Mouse (Mus musculus): Measurements from ENCODE around the gene Mybph.

Gene Mybph

DNA sequence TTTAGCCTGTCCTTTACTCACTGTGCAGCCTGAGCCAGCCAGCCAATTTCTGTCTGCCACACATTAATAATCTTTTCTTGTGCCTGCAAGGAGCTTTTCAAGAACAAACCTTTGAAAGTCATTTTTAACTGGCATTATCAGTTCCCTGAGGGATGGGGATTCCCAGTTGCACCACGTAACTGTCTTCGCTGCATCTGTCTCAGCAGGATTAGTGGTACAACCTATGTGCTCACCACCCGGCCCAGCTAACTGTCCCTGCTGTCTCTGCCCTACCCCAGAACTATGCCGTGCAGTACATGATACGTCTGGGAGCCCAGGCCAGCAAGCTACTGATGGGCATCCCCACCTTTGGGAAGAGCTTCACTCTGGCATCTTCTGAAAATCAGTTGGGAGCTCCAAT lies 5.0 kb upstream of the Mybph start:
- no peak for ATAC-seq (ENCODE audit: low TSS enrichment)

DNA sequence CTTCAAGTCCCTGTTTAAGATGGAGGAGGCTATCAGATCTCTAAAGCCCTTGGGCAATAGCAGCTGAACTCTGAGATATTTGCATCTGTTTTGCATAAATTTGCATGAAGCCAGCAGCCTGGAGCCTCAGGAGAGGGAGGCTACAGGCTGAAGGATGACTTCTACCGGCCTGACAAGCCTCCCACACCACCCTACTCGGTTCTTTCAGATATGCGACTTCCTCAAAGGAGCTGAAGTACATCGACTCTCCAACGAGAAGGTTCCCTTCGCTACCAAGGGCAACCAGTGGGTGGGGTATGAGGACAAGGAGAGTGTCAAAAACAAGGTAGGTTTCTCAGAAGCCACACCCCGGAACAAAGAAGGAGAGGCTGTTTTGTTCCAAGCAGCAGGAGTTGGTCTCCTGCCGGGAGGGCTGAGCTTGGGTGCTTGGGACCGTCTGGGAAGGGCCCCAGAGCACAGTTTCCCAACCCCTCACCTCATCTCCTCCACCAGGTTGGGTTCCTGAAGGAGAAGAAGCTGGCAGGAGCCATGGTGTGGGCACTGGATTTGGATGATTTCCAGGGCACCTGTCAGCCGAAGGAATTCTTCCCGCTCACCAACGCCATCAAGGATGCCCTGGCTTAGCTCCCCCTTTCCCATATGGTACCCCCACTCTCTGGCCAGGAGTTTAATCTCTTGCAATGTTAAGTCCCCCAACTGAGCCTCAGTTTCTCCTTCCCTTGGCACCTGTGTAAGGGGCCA lies 4.1 kb upstream of the Mybph start:
- peak; percentile 70 for ATAC-seq (ENCODE audit: low TSS enrichment)

DNA sequence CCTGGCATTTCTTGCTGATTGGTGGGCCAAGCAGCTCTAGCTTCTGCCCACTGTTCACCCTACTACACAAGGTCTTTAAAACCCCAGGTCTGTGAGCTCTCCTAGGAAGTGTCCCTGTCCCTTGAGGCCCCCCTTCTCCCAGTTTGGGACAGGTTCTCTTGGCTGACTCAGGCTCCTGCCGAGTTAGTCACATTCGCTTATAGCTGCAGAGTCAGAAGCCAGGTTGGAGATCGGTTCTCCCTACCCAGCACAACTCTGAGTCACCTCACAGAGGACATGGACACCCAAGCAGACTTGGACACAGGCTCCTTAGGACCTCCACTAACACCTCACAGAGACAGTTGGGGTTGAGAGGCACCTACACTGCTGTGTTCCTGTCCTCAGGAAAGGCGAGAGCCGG lies 2.1 kb upstream of the Mybph start:
- no peak for ATAC-seq (ENCODE audit: low TSS enrichment)

DNA sequence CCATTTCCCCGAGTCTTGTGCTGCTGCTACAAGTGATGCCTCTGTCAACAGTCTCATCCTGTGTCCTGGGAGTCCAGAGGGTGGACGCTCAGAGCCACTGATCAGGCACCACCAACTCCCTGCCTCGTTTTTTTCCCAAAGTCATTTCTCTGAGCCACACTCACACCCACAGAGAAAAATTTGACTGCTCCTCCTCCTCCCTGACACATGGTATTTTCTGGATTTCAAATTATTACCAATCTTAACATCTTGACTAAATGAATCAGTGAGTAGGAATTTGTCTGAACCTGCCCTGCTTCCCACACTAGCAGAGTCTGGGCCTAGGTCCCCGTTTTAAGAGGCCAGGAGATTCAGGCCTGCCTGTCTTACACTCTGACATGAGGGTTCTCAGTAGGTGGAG lies 1.2 kb upstream of the Mybph start:
- no peak for ATAC-seq (ENCODE audit: low TSS enrichment)

DNA sequence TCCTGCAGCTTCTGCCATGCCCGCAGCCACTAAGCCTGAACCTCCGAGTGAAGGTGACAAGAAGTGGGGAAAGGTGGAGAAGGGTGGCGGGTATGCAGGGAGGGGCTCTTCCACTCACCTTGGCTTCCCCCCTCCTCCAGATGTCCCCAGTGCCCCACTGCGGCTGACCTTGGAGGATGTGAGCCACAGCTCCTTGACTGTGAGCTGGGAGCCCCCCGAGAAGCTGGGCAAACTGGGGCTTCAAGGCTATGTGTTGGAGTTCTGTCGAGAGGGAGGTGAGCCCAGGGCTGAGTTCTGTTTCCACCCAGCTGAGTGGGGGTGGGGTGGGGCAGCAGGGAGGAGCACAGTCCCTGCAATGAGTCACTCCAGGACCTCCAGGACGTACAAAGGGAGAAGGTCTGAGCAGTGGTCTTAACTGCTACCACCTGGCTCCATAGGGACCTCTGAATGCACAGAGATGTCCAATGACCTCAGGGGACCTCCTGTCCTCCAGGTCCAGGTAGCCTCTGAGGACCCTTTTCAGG lies 488 bp downstream of the Mybph start:
- ATAC-seq (ENCODE audit: low TSS enrichment), result no peak

DNA sequence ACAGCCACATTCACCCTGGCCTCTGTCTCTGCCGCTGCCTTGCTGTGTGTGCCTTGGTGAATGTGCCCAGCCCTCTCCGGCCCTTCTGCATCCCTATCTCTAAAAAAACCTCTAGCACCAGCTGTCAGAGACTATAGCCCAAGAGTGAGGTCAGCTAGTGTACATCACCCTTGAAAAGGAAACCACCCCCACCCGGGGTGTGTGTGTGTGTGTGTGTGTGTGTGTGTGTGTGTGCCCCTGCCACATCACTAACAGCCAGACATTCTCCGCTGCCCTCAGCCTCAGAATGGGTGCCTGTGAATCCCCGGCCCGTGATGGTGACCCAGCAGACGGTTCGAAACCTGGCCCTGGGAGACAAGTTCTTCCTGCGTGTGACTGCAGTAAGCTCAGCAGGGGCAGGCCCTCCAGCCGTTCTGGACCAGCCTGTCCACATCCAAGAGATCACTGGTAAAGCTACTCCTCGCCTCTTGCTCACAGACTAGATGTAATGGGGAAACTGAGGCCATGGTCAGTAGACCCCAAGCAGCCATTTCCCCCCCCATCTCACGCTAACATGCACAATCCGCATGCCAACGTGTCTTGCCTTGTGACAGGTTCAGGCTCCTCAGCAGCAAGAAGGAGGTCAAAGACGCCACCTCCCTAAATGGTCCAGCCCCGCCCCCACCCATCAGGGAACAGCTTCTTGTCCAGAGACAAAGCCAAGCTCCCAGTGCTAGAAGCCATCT lies 1.2 kb downstream of the Mybph start:
- no peak for ATAC-seq (ENCODE audit: low TSS enrichment)

DNA sequence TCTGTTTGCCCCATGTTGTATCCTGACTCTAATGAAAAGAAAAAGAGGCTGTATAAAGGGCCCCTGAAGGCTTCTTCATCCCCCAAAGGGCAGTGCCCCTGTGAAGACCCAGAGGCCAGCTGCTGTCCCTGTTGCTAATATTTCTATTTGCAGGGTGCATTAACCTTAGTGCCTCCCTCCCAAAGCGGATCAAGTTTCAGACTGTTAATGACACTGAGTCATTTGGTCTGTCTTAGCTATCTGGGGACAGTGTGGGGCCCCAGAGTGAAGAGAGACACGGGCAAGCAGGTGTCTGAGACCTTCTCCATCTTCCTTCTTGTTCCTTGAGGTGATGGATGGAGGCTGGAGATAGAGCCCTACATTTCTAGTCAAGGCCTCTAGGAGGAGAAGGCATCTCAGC lies 1.9 kb downstream of the Mybph start:
- ATAC-seq (ENCODE audit: low TSS enrichment), result no peak

DNA sequence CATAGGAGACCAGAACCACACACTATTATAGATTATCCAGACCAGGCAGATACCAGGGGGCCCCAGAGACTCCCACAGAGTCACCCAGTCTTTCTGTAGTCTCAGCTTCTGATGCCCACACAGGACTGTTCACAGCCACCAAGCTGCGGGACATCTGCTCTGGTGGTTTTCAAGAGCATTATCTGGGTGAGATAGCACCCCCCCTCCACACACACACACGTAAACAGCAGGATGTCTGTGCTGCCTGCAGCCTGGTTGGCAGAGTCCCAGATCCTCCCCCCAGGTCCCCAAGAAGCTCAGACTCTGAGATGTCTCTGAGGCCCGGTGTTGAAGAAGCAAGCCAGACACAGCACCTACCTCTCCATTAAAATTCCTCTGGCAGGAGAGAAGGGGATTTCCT lies 2.3 kb downstream of the Mybph start:
- ATAC-seq (ENCODE audit: low TSS enrichment), result peak; percentile 32

DNA sequence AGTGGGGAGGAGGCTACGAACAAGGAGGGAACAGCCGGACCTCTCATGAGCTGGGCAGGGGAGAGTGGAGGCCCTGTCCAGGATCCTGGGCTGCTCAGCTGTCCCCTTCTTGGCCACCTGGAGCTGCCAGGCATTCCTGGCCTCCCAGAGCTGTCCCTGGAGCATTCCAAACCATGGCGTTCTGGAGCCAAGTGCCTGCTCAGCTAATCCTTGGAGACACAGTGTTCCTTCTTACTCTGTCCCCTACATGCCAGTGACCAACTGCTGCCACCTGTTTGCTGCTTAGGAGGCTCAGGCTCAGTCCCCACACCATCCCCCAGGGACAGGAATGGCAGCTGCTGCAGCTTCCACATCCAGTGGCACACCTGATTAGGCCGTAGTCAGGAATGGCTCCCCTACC lies 2.7 kb downstream of the Mybph start:
- ATAC-seq (ENCODE audit: low TSS enrichment), result peak; percentile 11; the same call in 1 of the 2 replicates

DNA sequence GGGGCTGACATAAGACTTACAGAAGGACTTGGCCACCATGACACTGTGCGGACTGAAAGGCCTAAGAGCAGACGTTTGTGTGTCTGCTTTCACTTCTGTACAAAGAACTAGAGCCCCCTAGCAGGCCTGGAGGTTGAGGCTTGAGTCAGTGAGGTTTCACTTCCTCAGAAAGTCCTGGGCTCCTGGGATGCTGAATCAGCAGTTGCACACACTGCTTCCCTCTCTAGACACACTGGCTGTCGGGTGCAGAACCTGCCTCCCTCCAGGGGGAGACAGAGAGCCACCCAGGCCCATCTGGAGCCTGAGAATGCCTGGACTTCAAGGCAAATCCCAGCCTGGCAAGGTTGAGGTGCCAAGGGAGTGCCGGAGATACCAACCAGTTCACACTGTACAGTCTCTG lies 3.1 kb downstream of the Mybph start:
- ATAC-seq (ENCODE audit: low TSS enrichment), result peak; percentile 32

DNA sequence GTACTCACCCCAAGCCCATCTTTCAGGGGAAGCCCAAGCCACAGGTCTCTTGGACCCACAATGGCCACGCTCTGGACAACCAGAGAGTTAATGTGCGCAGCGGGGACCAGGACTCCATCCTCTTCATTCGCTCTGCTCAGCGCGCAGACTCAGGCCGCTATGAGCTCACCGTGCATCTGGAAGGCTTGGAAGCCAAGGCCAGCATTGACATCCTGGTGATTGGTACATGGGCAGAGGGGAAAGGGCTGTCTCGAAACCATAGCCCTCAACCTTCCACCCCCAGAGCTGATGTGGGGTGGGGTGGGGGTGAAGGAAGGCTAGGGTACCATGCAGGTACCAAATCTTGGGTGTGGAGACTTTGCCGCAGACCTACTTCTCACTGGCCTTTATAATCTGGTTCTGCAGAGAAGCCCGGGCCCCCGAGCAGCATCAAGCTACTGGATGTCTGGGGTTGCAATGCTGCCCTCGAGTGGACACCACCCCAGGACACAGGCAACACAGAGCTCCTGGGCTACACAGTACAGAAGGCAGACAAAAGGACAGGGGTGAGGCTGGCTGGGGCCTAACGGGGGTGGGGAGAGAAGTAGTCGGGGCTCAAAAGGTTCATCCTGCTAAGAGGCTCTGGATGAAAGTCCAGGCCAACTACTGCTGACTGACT lies 4.2 kb downstream of the Mybph start:
- no peak for ATAC-seq (ENCODE audit: low TSS enrichment)

DNA sequence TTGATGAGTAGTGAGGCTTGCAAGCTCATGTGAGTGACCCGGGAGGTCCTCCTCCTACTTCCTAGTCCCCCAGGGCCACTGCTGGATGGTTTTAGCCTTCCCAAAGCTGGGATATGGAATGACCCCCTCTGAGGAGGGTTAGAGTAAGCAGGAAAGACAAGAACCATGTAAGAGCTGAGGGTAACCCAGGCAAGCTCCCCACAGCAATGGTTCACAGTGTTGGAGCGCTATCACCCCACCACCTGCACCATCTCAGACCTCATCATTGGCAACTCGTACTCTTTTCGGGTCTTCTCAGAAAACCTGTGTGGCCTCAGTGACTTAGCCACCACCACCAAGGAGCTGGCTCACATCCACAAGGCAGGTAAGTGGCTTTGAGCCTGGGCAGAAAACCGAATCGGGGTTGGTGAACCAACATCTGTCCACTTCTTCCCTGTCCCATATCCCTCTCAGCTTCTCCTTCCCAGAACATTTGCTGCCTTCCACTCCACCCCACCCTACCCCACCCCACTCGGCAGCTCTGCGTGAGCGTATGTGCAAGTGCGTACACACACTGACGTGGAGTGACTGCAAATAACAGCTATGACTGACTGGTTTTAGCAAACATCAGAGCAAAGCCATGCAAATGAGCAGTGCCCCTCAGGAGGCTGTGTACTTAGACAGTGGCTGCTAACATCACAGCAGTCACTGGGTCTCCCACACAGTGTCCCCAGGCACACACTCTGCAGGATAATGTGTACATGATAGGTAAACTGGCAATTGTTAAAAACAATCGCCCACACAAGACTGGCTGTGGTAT lies 5.1 kb downstream of the Mybph start:
- peak; percentile 21; the same call in 1 of the 2 replicates for ATAC-seq (ENCODE audit: low TSS enrichment)

DNA sequence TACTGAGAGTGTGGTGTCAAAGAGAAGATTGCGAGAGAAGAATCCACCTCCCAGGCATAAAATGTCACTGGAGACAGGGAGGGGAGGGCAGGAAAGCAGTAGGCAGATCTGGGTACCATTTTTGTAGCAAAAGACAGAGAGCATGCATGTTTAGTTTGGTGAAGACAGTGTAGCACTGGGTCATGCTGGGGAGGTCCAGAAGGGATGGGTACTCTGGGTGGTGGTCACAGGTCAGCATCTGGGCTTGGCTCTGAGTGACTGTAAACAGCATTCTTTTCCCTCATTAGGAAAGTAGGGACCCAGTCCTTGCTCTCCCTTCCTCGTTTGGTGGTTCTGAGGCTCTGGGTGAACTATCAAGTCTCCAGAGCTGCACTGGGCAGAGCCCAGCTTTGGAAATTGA lies 7.2 kb downstream of the Mybph start:
- no peak for ATAC-seq (ENCODE audit: low TSS enrichment)

DNA sequence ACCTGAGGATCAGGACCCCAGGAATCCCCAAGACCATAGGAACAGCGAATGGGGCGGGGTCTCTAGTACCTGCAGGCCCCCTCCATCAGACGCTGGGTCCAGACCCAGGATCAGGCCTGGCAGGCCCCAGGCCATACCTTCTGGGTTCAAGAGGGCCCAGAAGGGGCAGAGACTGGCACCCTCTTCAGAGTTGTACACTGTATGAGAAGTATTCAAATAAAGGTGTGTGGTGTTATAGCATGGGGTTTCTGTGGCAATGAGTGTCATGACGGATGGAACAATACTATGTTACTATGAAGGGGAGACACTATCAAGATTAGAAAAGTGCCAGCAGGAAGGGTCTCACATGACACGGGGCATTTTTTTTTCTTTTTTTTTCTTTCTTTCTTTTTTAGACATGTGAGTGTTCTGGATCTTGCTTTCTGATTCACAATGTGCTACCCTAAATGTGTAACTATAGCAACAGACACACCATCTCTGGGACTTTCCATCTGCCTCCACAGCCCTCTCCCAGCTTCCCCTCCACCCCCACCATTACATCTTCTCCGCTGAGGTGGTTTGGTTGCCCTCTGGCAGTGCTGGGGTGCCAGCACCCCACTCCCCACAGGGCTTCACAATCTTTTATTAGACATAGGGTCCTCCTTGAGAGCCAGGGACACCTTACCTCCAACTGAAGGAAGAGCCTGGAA lies 7.9 kb downstream of the Mybph start:
- peak; percentile 31; the same call in 1 of the 2 replicates for ATAC-seq (ENCODE audit: low TSS enrichment)

DNA sequence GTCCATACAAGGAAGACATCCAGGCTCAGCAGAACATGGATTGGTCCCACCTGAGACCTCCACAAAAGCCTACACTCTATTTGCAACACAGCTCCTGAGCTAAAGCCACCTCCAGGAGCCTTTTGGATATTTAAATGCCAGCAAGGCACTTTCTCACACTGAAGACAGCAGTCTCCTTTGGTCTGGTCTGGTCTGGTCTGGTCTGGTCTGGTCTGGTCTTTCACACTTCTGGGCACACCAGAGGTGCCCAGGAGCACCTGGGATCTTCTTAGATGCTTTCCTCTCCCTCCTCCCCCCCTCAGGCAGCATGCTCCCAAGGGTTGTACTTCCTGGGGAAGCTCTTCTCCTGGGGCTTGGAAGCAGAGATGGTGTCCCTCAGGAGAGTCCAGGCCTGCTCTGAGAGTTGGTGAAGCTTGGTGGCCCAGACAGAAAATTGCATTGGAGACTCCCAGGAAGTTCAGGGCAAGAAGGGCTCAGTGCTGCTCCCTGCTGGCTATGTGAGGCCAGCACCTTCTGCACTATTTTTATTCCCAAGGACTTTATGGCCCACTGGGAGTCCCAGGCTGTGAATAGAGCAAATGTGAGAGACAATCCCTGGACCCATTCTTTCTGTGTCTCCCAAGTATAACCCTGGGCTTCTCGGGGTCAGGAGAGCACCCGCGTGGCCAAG lies 8.6 kb downstream of the Mybph start:
- no peak for ATAC-seq (ENCODE audit: low TSS enrichment)

DNA sequence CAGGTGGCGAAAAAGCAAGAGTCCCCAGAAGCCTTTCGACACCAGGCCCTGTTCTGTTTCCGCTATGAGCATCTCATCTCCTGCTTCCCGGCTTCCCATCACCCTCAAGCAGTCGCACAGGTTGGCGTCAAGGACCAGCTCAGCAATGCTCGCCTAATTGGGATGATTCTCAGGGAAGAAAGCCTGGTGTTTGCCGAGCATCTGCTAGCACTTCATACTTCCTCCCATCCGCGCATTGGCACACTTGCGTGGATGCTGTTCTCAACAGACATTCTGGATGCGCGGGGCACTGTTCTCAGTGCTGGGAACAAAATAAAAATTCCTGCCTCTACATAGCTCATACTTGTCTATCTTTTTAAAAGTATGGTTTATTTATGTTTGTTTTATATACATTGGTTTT lies 11.0 kb downstream of the Mybph start:
- peak; percentile 51 for ATAC-seq (ENCODE audit: low TSS enrichment)

DNA sequence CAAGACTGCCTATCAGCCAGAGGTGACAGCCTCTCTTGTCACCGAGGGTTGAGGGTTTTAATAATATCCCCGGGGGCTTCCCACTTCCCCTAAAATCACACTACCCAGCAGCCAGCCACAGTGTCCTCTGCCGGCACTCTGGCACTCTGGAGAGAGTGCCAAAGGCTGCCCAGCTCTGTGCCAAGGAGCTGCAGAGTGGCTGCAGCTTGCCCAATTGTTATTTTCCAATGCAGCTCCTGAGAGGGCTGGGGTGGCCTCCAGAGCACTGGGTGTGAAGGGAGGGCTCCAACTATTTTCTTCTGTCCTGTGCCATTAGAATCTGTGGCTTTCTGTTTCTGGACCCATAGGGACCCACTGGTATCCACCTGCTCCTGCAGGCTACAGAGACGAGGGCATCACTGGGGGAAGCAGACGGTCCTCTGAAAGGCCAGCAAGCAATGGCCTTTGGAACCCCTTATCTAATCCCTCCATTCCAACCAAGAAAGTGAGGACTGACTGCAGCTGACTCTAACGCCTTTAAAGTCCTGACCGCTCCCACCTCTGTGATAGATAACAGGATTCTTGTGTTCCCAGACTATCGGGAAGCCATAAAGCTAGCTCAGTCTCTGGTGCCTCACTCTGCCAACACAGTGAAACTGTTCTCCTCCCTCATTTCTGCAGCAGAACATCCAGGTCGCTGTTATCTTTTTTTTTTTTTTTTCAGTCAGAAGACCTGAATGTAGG lies 12.2 kb downstream of the Mybph start:
- peak; percentile 21; the same call in 1 of the 2 replicates for ATAC-seq (ENCODE audit: low TSS enrichment)

DNA sequence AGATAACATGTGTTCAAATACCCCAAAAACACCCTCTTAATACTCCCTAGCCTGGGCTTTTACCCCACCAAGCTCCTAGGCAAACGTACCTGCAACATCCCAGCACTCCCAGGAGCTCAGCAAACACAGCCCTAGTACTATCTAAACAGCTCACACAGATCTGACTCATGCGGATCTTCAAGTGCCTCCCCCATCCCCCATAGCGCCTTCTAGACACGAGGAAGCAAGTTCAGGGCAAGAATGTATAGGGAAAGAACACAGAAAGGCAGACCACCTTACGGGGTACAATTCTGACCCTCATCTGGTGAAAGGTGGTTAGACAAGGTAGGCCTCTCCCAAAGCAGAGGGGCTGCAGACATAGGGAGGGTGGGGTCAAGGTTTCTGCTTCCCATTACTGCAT lies 12.8 kb downstream of the Mybph start:
- peak; percentile 20; the same call in 1 of the 2 replicates for ATAC-seq (ENCODE audit: low TSS enrichment)

DNA sequence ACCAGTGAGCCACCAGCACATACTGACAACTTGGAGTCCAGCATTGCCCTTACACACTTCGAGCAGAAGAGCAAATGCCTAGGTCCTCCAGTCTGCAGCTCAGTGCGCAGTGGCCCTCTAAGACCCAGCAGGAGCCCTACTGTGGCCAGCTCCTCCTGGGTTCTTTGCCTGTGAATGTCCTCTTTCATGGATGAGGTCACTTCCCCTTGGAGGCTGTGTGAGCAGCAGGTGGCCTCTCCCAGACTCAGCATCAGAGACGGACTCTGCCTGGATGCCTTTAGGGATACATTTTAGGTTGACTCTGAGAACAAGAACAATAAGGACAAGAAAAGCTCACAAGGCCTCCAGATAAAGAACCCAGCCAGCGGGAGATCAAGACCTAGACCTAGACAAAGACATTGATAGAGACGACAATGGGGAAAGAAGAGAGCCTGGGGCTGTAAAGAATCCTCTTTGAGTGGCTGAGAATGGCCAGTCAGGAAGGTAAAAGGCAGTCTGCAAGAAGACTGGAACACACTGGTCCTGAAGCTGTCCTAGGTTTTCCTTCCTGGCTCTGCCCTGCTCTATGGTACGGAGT lies 17.0 kb downstream of the Mybph start:
- no peak for ATAC-seq (ENCODE audit: low TSS enrichment)

DNA sequence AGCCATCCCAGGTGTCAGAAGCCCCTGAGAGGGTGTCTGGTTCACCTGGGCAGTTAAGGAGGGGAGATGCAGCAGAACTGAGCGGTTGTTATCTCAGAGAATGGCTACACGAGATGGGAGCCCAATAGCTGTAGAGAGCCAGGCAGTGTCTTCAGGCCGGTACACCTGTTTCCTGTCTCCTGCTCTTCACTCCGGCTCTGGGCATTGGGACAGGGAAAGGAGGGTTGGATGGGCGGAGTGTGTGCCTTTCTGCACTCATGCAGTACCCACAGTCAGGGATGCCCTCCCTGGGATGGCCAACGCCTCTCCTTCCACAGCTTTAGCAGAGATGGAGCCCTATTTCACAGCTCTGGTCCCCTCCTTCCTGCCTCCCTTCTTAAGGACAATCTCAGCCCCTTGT lies 17.8 kb downstream of the Mybph start:
- ATAC-seq (ENCODE audit: low TSS enrichment), result no peak

Data from frontal cortex, adult (tissue).